ENCODE assay signal across 8 mouse cellular contexts in the genomic region with DNA sequence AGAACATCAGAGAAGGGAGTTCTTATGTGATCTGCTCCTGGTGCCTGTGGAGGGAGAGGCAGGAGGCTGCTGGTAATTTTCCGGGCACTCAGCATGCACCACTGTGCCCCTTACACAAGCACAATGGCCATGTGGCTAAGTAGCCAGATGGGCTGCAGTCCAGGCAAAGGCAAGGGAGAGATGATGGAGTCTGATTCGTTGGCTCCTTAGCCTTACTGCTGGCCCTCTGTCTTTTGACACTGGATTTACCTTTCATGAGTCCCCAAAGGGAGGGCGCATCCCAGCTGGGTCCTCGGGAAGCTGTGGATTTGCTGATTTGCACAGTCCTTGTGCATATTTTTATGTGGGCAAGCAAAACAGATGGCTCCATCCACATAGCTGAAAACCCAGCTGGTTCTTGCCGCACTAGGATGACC.
DNase-seq lines count a peak whose midpoint lies in the region; ATAC-seq lines count a peak whose summit lies in the region.

No protein-coding gene starts in this region.

- peak; percentile 81 for ATAC-seq in forebrain, embryonic 12.5 days (ENCODE audit: low FRiP score)
- peak; percentile 81 for ATAC-seq in neural tube, embryonic 14.5 days (ENCODE audit: low read depth)
- no peak for ATAC-seq in monocyte, adult 5-6 weeks (replicated peaks; ENCODE audit: insufficient number of reproducible peaks, low FRiP score, low TSS enrichment, poor library complexity, severe bottlenecking)

- H3K27ac ChIP-seq in forebrain, embryonic 12.5 days = peak overlapping the region; percentile 86
- H3K27ac ChIP-seq in neural tube, embryonic 14.5 days (ENCODE audit: low read depth, low read length) = peak overlapping the region; percentile 70

- no peak overlapping the region for H3K9ac ChIP-seq in forebrain, embryonic 12.5 days
- no peak overlapping the region for H3K9ac ChIP-seq in neural tube, embryonic 14.5 days (replicated peaks; ENCODE audit: low read depth, low read length)

- no peaks in the 10 kb centered on the region for H3K36me3 ChIP-seq in forebrain, embryonic 12.5 days (replicated peaks)
- no peaks in the 10 kb centered on the region for H3K36me3 ChIP-seq in neural tube, embryonic 14.5 days (ENCODE audit: control insufficient read depth, insufficient read depth, low read length)

- H3K27me3 ChIP-seq in forebrain, embryonic 12.5 days = no peaks in the 10 kb centered on the region
- H3K27me3 ChIP-seq in neural tube, embryonic 14.5 days (ENCODE audit: control insufficient read depth, insufficient read depth, low read length) = no peaks in the 10 kb centered on the region

- H3K4me1 ChIP-seq in forebrain, embryonic 12.5 days = peaks cover 22% of the 10 kb centered on the region
- H3K4me1 ChIP-seq in neural tube, embryonic 14.5 days (ENCODE audit: control insufficient read depth, insufficient read depth, low read length) = peaks cover 18% of the 10 kb centered on the region

- peak; percentile 78 for DNase-seq in heart, adult 11 months
- no peak for DNase-seq in heart, postnatal 14 days
- peak; percentile 42 to 50 for DNase-seq in layer of hippocampus, postnatal 36 days
- no peak for DNase-seq in adrenal gland, postnatal 4 days (ENCODE audit: low spot score in 2 of 2)
- no peak for DNase-seq in heart, adult 18-20 months

- 44% methylated on average over 5 of the region's 5 CpGs for WGBS in forebrain, embryonic 12.5 days
- WGBS in neural tube, embryonic 14.5 days = 27% methylated on average over 5 of the region's 5 CpGs

- H3K9me3 ChIP-seq in forebrain, embryonic 12.5 days = no peaks in the 10 kb centered on the region
- H3K9me3 ChIP-seq in neural tube, embryonic 14.5 days (ENCODE audit: control insufficient read depth, low read length) = no peaks in the 10 kb centered on the region

- H3K4me2 ChIP-seq in forebrain, embryonic 12.5 days = no peak overlapping the region
- H3K4me2 ChIP-seq in neural tube, embryonic 14.5 days (ENCODE audit: low read depth, low read length) = 0 out of 2 replicates have a peak overlapping the region, but pooled peaks have one; percentile 4

- intact Hi-C loops in heart, postnatal 14 days (cut with DNase I) = no loop called here

- H3K4me3 ChIP-seq in forebrain, embryonic 12.5 days (replicated peaks) = no peak overlapping the region
- no peak overlapping the region for H3K4me3 ChIP-seq in neural tube, embryonic 14.5 days (ENCODE audit: low read depth, low read length)

Comparison
In these comparisons a context has a peak if more than half of its experiments do, and no peak if none do; other contexts are left out.
1. DNase-seq: peak in heart, adult 11 months (single experiment) and layer of hippocampus, postnatal 36 days (2 of 2); none in heart, postnatal 14 days (0 of 2), adrenal gland, postnatal 4 days (0 of 2) and heart, adult 18-20 months (0 of 2).